ENCODE assay signal across 9 mouse cellular contexts in the genomic region with DNA sequence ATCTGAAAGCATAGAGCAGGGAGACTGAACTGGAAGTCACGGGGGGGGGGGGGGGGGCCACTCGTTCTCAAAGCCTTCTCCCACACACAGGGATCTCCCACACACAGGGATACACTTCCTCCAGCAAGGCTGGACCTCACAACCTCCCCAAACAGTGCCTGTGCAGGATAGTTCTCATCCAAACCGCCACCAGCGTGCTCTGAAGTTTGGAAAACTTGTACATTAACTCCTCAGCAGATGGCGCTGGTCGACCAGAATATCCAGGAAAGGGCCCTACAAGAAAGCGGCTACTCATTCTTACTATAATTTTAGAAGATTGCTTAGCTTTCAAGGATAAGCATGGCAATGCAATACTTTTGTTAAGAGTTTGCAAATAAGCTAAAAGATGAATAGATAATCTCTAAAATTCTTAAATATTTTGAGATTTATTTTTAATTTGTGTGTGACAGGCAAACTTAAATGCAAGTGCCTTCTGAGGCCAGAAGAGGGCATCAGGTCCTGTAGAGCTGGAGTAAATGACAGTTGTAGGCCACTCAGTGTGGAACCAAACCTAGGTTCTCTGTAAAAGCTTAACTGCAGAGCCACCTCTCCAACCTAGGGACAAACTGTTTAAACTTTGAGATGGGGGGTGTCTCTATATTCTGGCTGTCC. TPM values are rescaled to one million over a fixed set of nuclear protein-coding genes. Genes with fewer than 3 reads are reported as not detected.
DNase-seq lines count a peak whose midpoint lies in the region; ATAC-seq and TF ChIP-seq lines count a peak whose summit lies in the region.
"Had no signal": no experiment of that assay in that cellular context is flagged by ENCODE, and none has a peak within 500 bp of the region (broad histone marks: within the 10 kb centered on the region; RNA-seq: fewer than 3 reads in every experiment).

No protein-coding gene starts in this region.

- H3K4me3 ChIP-seq in heart, embryonic 11.5 days (ENCODE audit: low read depth, low read length) = no peak overlapping the region
- H3K4me3 ChIP-seq in G1E (ENCODE audit: low read depth, low read length) = no peak overlapping the region
- no peak overlapping the region for H3K4me3 ChIP-seq in hindbrain, embryonic 10.5 days
- H3K4me3 ChIP-seq in midbrain, embryonic 11.5 days (ENCODE audit: low read depth, low read length) = no peak overlapping the region

- peaks cover 5% of the 10 kb centered on the region; the same call in 1 of the 2 replicates for H3K36me3 ChIP-seq in heart, embryonic 11.5 days (ENCODE audit: control insufficient read depth, insufficient read depth, low read length)
- H3K36me3 ChIP-seq in G1E (replicated peaks) = peaks cover 46% of the 10 kb centered on the region
- peaks cover 43% of the 10 kb centered on the region for H3K36me3 ChIP-seq in hindbrain, embryonic 10.5 days
- peaks cover 16% of the 10 kb centered on the region for H3K36me3 ChIP-seq in midbrain, embryonic 11.5 days (ENCODE audit: control insufficient read depth, insufficient read depth, low read length)

- ATAC-seq in heart, embryonic 11.5 days (replicated peaks; ENCODE audit: insufficient number of reproducible peaks, low FRiP score, low TSS enrichment) = no peak
- peak; percentile 68 for ATAC-seq in G1E (ENCODE audit: extremely low read depth, insufficient number of reproducible peaks, low FRiP score, poor library complexity, severe bottlenecking)
- ATAC-seq in common myeloid progenitor, adult 5-6 weeks (replicated peaks; ENCODE audit: low read depth, poor library complexity, severe bottlenecking) = peak; percentile 86
- peak; percentile 75 for ATAC-seq in midbrain, embryonic 11.5 days (ENCODE audit: low FRiP score)

- no peak for TF ChIP-seq CTCF in G1E (IDR thresholded peaks at IDR 0.05; ENCODE audit: low read depth, low read length)

- WGBS in heart, embryonic 11.5 days (ENCODE audit: insufficient replicate concordance) = 5% methylated on average over 7 of the region's 7 CpGs
- 15% methylated on average over 7 of the region's 7 CpGs for WGBS in hindbrain, embryonic 10.5 days
- WGBS in midbrain, embryonic 11.5 days = 8% methylated on average over 7 of the region's 7 CpGs

- no peak overlapping the region for H3K4me2 ChIP-seq in heart, embryonic 11.5 days
- no peak overlapping the region for H3K4me2 ChIP-seq in midbrain, embryonic 11.5 days

- no peak overlapping the region for H3K9ac ChIP-seq in heart, embryonic 11.5 days (ENCODE audit: low read depth, low read length)
- H3K9ac ChIP-seq in midbrain, embryonic 11.5 days (ENCODE audit: low read length) = no peak overlapping the region

- intact Hi-C loops in left cerebral cortex, postnatal 25 days (cut with DNase I) = loop anchor here (1.0 to 5.0 kb wide), 3 partner anchors 76 to 1697 kb away; no protein-coding TSS in a partner anchor

- no peaks in the 10 kb centered on the region for H3K9me3 ChIP-seq in heart, embryonic 11.5 days (replicated peaks; ENCODE audit: control insufficient read depth, low read length)
- H3K9me3 ChIP-seq in G1E (replicated peaks) = peaks cover 8% of the 10 kb centered on the region; the same call in 1 of the 2 replicates
- no peaks in the 10 kb centered on the region for H3K9me3 ChIP-seq in hindbrain, embryonic 10.5 days
- no peaks in the 10 kb centered on the region for H3K9me3 ChIP-seq in midbrain, embryonic 11.5 days (ENCODE audit: control insufficient read depth, low read length)

- peak; percentile 43 for DNase-seq in heart, adult 8-10 months (ENCODE audit: low spot score)
- peak; percentile 52 for DNase-seq in G1E (ENCODE audit: low spot score)
- peak; percentile 55 for DNase-seq in hindbrain, embryonic 10.5 days (ENCODE audit: low spot score)
- DNase-seq in left cerebral cortex, postnatal 25 days (ENCODE audit: low spot score in 2 of 2) = peak; percentile 59 to 72
- DNase-seq in midbrain, embryonic 11.5 days (ENCODE audit: low spot score, missing footprints) = peak; percentile 96
- peak; percentile 78 for DNase-seq in testis, postnatal 10 days (ENCODE audit: low spot score)

- H3K4me1 ChIP-seq in heart, embryonic 11.5 days (ENCODE audit: control insufficient read depth, insufficient read depth, low read length) = no peaks in the 10 kb centered on the region
- peaks cover 2% of the 10 kb centered on the region; the same call in 1 of the 2 replicates for H3K4me1 ChIP-seq in G1E (ENCODE audit: insufficient read depth, low read depth, low read length)
- no peaks in the 10 kb centered on the region for H3K4me1 ChIP-seq in hindbrain, embryonic 10.5 days (replicated peaks)
- H3K4me1 ChIP-seq in midbrain, embryonic 11.5 days (ENCODE audit: control insufficient read depth, insufficient read depth, low read length) = no peaks in the 10 kb centered on the region

- H3K27ac ChIP-seq in heart, embryonic 11.5 days (ENCODE audit: low read depth, low read length) = no peak overlapping the region
- no peak overlapping the region for H3K27ac ChIP-seq in hindbrain, embryonic 10.5 days
- H3K27ac ChIP-seq in midbrain, embryonic 11.5 days (ENCODE audit: low read depth, low read length) = no peak overlapping the region
- H3K27ac ChIP-seq: macrophage had no signal

- no peaks in the 10 kb centered on the region for H3K27me3 ChIP-seq in heart, embryonic 11.5 days (ENCODE audit: control insufficient read depth, insufficient read depth, low read length)
- H3K27me3 ChIP-seq in G1E (ENCODE audit: insufficient read depth, low read length) = no peaks in the 10 kb centered on the region
- no peaks in the 10 kb centered on the region for H3K27me3 ChIP-seq in hindbrain, embryonic 10.5 days (ENCODE audit: insufficient read depth, poor library complexity, severe bottlenecking)
- no peaks in the 10 kb centered on the region for H3K27me3 ChIP-seq in midbrain, embryonic 11.5 days (ENCODE audit: control insufficient read depth, insufficient read depth, low read length)

RNA-seq across cellular contexts. Expression of a gene that starts 23.5 kb away (rescaled TPM):
- total RNA-seq in heart, adult 8-10 months (2022) = not detected
- not detected in 2 replicates for polyA plus RNA-seq in heart, embryonic 11.5 days (2014; fragmentation: Nextera tagmentation; extraction: Ambion mirVana)
- total RNA-seq in G1E (2014; fragmentation: Nextera tagmentation) (0.19 TPM in 1 of 2 replicates, not detected in the other), G1E (2017) (not detected in 2 replicates)
- not detected in 2 replicates for polyA plus RNA-seq in G1E (2012)
- not detected in 2 replicates for total RNA-seq in common myeloid progenitor, adult 5-6 weeks (2017)
- 0.07 and 0.17 TPM in 2 replicates for polyA plus RNA-seq in hindbrain, embryonic 10.5 days (2016; fragmentation: Nextera tagmentation; extraction: Ambion mirVana)
- total RNA-seq in left cerebral cortex, postnatal 25 days (2021) = not detected
- 0.05 and 0.07 TPM in 2 replicates for polyA plus RNA-seq in midbrain, embryonic 11.5 days (2014; fragmentation: Nextera tagmentation; extraction: Ambion mirVana)
- polyA plus RNA-seq: macrophage had no signal

RNA-seq across cellular contexts. Expression of a gene that starts 24.2 kb away (rescaled TPM):
- total RNA-seq in heart, adult 8-10 months (2022) = 10 to 100 TPM in 2 of 4 experiments, 1 to 10 TPM in 2; 9.4 to 12.6 (median 10.9) TPM
- 54.3 and 61.3 TPM in 2 replicates for polyA plus RNA-seq in heart, embryonic 11.5 days (2014; fragmentation: Nextera tagmentation; extraction: Ambion mirVana)
- total RNA-seq in G1E (2014; fragmentation: Nextera tagmentation) (41.2 and 42.6 TPM in 2 replicates), G1E (2017) (79.9 and 87.9 TPM in 2 replicates)
- polyA plus RNA-seq in G1E (2012) = 6.1 and 7.5 TPM in 2 replicates
- 71.7 and 90.8 TPM in 2 replicates for total RNA-seq in common myeloid progenitor, adult 5-6 weeks (2017)
- 93.1 and 104 TPM in 2 replicates for polyA plus RNA-seq in hindbrain, embryonic 10.5 days (2016; fragmentation: Nextera tagmentation; extraction: Ambion mirVana)
- total RNA-seq in left cerebral cortex, postnatal 25 days (2021) = 10 to 100 TPM; 29.4 to 31.0 TPM
- polyA plus RNA-seq in midbrain, embryonic 11.5 days (2014; fragmentation: Nextera tagmentation; extraction: Ambion mirVana) = 118 and 138 TPM in 2 replicates

Comparison
In these comparisons a context has a peak if more than half of its experiments do, and no peak if none do; other contexts are left out.
1. DNase-seq: peak in every context shown above with its lines; median percentile 96 in midbrain, embryonic 11.5 days; 78 in testis, postnatal 10 days; 66 in left cerebral cortex, postnatal 25 days; 55 in hindbrain, embryonic 10.5 days; 52 in G1E; 43 in heart, adult 8-10 months.